Mouse (Mus musculus) heart, embryonic 16.5 days (tissue): ENCODE results near the gene Gadd45g. TPM values are rescaled to one million over a fixed set of nuclear protein-coding genes. Genes with fewer than 3 reads are reported as not detected.

Source experiments
- ATAC-seq: fragments of 200-750 bp; cut with Nextera tagmentation; replicated peaks from 2 replicates; pipeline ENCODE4 v1.8.0; 2017; ENCODE audit warnings: moderate number of reproducible peaks; ENCODE audit not compliant: insufficient read depth, low FRiP score; ENCODE audit errors: extremely low read depth
- H3K27ac ChIP-seq: fragments of 300-500 bp; sonication (generic); 2 replicates; pipeline ENCODE4 v1.5.1; 2014; ENCODE audit warnings: mild to moderate bottlenecking, low read length, control low read depth, moderate library complexity
- H3K27me3 ChIP-seq: fragments of 300-500 bp; sonication (generic); 2 replicates; pipeline ENCODE4 v1.6.1; 2014; ENCODE audit warnings: low read length, mixed read lengths; ENCODE audit not compliant: control insufficient read depth, insufficient read depth
- H3K36me3 ChIP-seq: fragments of 300-500 bp; sonication (generic); 2 replicates; pipeline ENCODE4 v1.6.1; 2014; ENCODE audit not compliant: control insufficient read depth, insufficient read depth
- H3K4me1 ChIP-seq: fragments of 300-500 bp; sonication (generic); 2 replicates; pipeline ENCODE4 v1.6.1; 2014; ENCODE audit warnings: low read length, mixed read lengths; ENCODE audit not compliant: control insufficient read depth, insufficient read depth
- H3K4me2 ChIP-seq: fragments of 300-500 bp; sonication (generic); 2 replicates; pipeline ENCODE4 v1.6.1; 2014; ENCODE audit warnings: low read depth, mild to moderate bottlenecking, control low read depth, low read length
- H3K4me3 ChIP-seq: fragments of 300-500 bp; sonication (generic); 2 replicates; pipeline ENCODE4 v1.5.1; 2014; ENCODE audit warnings: mild to moderate bottlenecking, control low read depth, low read length
- H3K9ac ChIP-seq: fragments of 300-500 bp; sonication (generic); 2 replicates; pipeline ENCODE4 v1.6.1; 2014; ENCODE audit warnings: low read length, control low read depth
- H3K9me3 ChIP-seq: fragments of 300-500 bp; sonication (generic); replicated peaks from 2 replicates; pipeline ENCODE4 v1.6.1; 2016; ENCODE audit warnings: low read length; ENCODE audit not compliant: control insufficient read depth
- WGBS: fragments of 180-500 bp; shearing (Covaris S2); extraction: QIAGEN DNeasy Blood & Tissue Kit; methylation state at CpG from one replicate; pipeline ENCODE4 v1.1.7; 2014; 5-methylcytosine and 5-hydroxymethylcytosine counted together
- polyA plus RNA-seq: library from polyadenylated mRNA; unstranded; fragments of >200 nt; fragmentation: Nextera tagmentation; extraction: Ambion mirVana; gene quantifications from 2 replicates; pipeline ENCODE4 v1.2.1, GENCODE M21; 2015

Gadd45g gene
- polyA plus RNA-seq = 43.1 and 52.1 TPM in 2 replicates

DNA sequence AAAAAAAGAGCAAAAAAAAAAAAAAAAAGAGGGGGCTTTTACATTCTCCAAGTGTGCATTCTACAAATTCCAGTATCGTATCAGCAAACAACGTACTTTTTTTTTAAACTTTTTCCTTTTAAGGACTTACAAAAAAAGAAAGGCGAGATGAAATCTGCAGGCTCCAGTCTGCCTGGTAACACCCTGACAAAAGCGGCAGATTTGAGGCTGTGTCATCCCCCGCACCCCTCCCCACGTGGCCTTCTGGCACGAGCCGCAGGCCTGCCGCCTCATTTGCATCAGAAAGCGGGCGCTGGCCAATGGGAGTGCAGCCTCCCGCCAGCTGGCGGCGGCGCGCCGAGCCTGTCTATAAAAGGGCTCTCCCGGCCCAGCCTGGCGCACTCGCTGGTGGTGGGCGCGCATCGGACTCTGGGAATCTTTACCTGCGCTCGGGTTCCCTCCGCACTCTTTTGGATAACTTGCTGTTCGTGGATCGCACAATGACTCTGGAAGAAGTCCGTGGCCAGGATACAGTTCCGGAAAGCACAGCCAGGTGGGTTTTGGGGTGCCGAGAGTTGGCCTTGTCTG lies at the start of gene Gadd45g:
Gadd45g (plus strand) TSS at position 378 of the 567 bp plus-strand sequence.
- under 1% methylated on average over 31 of the region's 31 CpGs for WGBS
- H3K9ac ChIP-seq = peak within 1 kb of the TSS; percentile 85

DNA sequence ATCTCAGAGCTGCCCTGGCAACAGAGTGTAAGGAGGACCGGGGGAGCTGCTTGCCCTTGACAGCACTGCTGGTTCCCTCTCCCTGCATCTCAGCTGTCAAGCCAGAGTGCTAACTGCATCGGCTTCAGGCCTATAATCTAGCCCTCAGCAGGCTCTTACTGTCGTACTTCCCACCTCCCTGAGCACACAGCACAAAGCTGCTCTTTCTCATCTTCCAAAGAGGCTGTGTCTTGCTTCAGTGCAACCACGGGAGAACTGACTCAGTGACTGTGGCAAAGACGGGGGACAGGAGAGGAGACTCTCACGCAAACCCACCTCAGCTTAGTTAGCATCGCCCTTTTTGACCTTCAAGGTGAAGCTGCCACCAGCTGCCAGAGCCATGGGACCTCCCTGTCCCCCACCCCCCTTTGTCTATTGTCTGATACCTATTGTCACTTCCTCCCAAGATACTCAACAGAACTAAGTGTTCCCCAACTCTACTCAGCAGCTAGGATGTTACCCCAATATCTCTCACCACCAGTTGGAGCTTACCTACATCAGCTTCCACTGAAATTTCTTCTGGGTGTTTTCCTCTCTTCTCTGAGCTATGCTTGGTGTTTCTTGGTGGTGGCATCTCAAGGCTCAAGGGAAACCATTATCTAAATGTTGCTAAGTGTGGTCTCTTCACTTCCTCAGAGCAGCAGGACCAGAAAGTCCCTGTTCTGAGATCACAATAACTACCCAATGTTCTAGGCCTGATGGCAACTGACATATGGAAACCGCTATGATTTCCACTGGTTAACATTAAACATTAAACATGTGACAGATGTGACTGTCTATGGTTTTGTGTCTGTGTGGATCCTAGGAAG lies 48.4 kb upstream of the Gadd45g start:
- Histone ChIP-seq H3K27me3 (no peaks in the 10 kb centered on the region), H3K36me3 (no peaks in the 10 kb centered on the region), H3K9ac (no peak overlapping the region), H3K9me3 (no peaks in the 10 kb centered on the region), H3K4me1 (no peaks in the 10 kb centered on the region), H3K4me3 (no peak overlapping the region), H3K4me2 (no peak overlapping the region), H3K27ac (no peak overlapping the region)
- WGBS = 55% methylated on average over 8 of the region's 8 CpGs
- ATAC-seq = no peak

More for the DNA sequence above, at the start of gene Gadd45g:
- no peaks in the 10 kb centered on the region for H3K9me3 ChIP-seq
- H3K36me3 ChIP-seq = no peaks in the 10 kb centered on the region
- peak within 1 kb of the TSS; percentile 96 for H3K4me2 ChIP-seq
- peak within 1 kb of the TSS; percentile 77 for H3K4me3 ChIP-seq
- H3K27me3 ChIP-seq = no peaks in the 10 kb centered on the region; the same call in 1 of the 2 replicates
- peaks cover 34% of the 10 kb centered on the region for H3K4me1 ChIP-seq
- ATAC-seq = peak; percentile 73
- H3K27ac ChIP-seq = peak within 1 kb of the TSS; percentile 95

DNA sequence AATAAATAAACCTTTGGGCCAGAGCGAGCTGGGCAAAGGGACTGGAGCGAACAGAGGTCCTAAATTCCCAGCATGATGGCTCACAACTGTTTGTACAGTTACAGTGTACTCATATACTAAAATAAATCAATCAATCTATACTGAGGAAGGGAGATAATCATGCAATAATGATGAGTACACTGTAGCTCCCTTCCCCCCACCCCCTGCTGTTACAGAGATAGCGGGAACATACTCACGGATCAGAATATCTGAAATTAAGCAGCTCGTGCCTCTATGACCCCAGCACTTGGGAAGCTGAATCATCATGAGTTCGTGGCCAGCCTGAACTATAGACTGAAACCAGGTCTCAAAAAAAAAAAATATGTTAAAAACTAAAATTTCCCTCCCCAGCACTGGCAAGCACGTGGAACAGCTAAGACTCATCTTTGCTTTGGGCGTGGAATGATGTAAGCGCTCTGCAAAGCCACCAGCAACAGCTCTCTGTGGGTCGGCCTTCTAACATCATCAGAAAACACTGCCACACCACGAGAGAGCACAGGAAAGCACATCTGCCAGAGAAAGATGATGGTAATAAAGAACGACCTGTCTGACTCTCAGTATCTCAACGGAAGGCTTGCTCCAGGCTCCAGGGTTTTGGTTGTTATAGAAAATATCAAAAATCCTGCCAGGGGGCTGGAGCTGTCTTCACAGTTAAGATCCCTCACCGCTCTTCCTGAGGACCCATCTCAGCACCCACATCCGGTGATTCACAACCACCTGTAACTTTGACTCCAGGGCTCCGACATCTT lies 46.5 kb upstream of the Gadd45g start:
- 74% methylated on average over 16 of the region's 16 CpGs for WGBS
- Histone ChIP-seq H3K4me3 (no peak overlapping the region), H3K4me1 (no peaks in the 10 kb centered on the region), H3K27ac (no peak overlapping the region), H3K4me2 (no peak overlapping the region), H3K9ac (no peak overlapping the region), H3K27me3 (no peaks in the 10 kb centered on the region), H3K9me3 (no peaks in the 10 kb centered on the region), H3K36me3 (no peaks in the 10 kb centered on the region)
- ATAC-seq = no peak

DNA sequence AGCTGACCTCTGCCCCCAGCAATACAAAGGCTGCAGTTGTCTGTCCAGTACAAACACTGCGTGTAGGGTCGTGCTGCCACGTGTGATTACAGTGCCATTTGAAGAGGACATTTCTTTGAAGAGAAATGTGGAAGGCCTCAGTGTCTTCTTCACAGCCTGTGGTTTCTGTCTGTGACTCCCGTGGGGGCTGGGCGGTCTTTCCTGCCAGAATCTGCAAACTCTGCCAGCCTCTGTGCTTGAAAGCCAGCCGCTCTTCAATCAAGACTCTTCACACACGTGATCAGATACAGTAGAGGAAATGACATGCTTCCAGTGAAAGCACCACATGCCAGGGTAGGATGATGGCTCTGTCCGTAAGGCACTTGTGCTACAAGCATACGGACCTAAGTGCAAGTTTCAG lies 45.6 kb upstream of the Gadd45g start:
- Histone ChIP-seq H3K36me3 (no peaks in the 10 kb centered on the region), H3K4me2 (no peak overlapping the region), H3K27me3 (no peaks in the 10 kb centered on the region), H3K4me1 (no peaks in the 10 kb centered on the region), H3K27ac (no peak overlapping the region), H3K4me3 (no peak overlapping the region), H3K9ac (no peak overlapping the region), H3K9me3 (no peaks in the 10 kb centered on the region)
- WGBS = 51% methylated on average over 9 of the region's 9 CpGs
- peak; percentile 33 for ATAC-seq

DNA sequence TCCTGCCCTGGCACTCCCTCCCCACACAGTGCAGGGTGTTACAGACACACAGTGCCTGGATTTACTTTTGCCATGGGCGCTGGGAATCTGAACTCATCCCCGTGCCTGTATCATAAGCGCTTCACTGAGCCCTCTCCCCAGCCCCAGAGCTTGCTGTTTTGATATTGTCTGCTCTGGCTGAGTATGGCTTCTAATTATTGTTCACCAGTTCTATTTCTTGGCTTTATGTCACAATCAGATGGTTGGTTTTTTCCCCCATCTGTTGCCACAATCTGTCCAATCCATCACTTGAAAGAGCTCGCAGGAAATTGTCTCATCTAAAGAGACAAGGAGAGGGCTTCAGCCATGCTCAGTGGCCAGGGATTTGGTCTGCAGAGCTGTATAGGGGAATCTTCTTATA lies 40.8 kb upstream of the Gadd45g start:
- Histone ChIP-seq H3K27me3 (no peaks in the 10 kb centered on the region; the same call in 1 of the 2 replicates), H3K27ac (no peak overlapping the region)
- ATAC-seq = no peak

DNA sequence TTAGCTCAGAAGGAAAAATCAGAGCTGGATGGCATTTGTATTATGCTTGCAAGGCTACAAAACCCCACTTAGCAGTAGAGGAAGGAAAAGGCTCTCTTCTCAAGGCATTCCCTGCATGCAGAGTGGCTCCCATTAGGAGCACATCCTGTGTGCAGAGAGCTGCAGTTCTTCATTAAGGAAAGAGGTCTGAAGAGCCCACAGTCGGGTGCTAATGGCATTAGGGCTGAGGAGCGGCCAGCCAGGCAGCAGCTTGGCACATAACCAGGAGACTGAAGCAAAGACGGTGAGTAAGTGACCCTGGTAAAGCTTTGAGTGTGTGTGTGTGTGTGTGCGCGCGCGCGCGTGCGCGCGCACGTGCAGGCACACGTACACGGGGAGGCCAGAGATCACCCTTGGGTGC lies 40.3 kb upstream of the Gadd45g start:
- no peak overlapping the region for H3K9ac ChIP-seq
- ATAC-seq = no peak
- 82% methylated on average over 15 of the region's 15 CpGs for WGBS

More for the DNA sequence above, 40.8 kb upstream of the Gadd45g start:
- Histone ChIP-seq H3K9me3 (no peaks in the 10 kb centered on the region), H3K4me1 (no peaks in the 10 kb centered on the region), H3K36me3 (no peaks in the 10 kb centered on the region), H3K4me3 (no peak overlapping the region), H3K9ac (no peak overlapping the region), H3K4me2 (no peak overlapping the region)
- 71% methylated on average over 4 of the region's 4 CpGs for WGBS

DNA sequence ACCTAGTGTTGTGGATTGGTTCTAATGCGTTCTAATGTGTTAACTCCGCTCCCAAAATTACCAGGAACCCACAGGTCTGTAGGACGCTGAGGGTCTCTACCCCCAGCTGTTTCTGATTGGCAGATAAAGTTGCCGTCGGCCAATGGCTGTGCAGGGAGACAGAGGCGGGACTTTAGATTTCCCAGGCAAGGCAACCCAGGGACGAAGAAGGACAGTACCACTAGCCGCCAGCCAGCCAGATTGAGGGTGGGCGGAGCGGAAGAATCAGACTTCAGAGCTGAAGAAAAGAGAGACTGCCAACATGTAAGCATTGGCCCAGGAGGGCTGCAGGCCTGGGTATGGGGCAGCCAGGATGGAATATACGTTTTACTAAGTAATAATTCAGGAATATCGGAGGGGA lies 38.3 kb upstream of the Gadd45g start:
- Histone ChIP-seq H3K27ac (no peak overlapping the region), H3K36me3 (no peaks in the 10 kb centered on the region), H3K4me3 (no peak overlapping the region), H3K27me3 (no peaks in the 10 kb centered on the region; the same call in 1 of the 2 replicates), H3K9ac (no peak overlapping the region), H3K4me2 (0 out of 2 replicates have a peak overlapping the region, but pooled peaks have one; percentile 16), H3K4me1 (no peaks in the 10 kb centered on the region), H3K9me3 (no peaks in the 10 kb centered on the region)
- ATAC-seq = no peak
- WGBS = 35% methylated on average over 12 of the region's 12 CpGs

More for the DNA sequence above, 40.3 kb upstream of the Gadd45g start:
- Histone ChIP-seq H3K4me3 (no peak overlapping the region), H3K27ac (no peak overlapping the region), H3K27me3 (no peaks in the 10 kb centered on the region; the same call in 1 of the 2 replicates), H3K9me3 (no peaks in the 10 kb centered on the region), H3K4me1 (no peaks in the 10 kb centered on the region), H3K36me3 (no peaks in the 10 kb centered on the region), H3K4me2 (no peak overlapping the region)

DNA sequence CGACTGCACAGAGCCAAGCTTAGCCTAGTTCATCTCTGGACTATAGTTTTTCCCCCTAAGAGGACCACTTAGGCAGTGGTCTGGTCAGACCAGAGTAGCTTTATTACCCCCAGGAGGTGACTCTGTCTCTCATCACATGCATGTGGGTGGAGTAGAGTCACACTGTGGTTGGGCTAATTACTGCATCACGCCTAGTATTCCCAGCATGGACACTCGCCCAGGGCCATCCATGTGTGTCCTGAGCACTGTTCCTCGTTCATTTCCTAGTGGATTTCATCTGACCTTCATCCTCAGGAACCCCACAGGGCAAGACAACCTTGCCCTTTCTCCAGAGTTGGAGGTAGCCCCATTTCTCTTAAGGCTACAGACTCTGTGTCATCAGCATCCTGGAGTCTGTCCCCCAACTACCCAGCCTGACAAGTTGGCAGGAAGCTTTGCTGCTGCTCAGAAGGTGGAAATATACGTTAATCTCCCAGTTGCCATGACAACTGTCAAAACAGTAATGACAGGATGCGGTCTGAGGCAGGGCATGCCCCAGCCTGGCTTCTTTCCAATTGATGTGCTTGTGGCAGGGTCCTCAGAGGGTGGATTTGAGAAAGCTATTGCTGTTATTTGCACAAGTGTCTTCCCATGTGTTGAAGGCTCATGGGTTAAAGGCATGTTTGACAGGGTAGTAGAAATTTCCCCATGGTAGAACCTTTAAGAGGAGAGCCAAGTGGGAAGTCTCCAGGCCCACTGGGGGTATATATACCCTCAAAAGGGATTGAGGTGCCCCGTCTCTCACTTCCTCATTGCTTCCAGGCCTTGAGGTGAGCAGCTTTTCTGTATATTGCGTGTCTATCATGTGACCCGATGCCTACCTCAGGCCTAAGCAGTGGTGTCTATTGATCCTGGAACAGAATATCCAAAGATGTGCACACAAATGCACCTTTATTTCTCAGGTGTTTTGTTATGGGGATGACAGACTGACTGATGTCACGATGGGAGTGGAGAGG lies 32.6 kb upstream of the Gadd45g start:
- H3K4me2 ChIP-seq = no peak overlapping the region
- no peak for ATAC-seq
- 58% methylated on average over 10 of the region's 10 CpGs for WGBS
- H3K36me3 ChIP-seq = no peaks in the 10 kb centered on the region
- no peaks in the 10 kb centered on the region for H3K9me3 ChIP-seq
- no peaks in the 10 kb centered on the region for H3K27me3 ChIP-seq
- no peak overlapping the region for H3K27ac ChIP-seq
- H3K4me3 ChIP-seq = no peak overlapping the region
- H3K9ac ChIP-seq = no peak overlapping the region
- H3K4me1 ChIP-seq = peaks cover 15% of the 10 kb centered on the region
